Mouse (Mus musculus) ovary, postnatal 10 days (tissue): ENCODE data around the gene Ovol2.

Source experiments
- DNase-seq: peaks from one replicate; pipeline ENCODE4 v3.0.0; 2022; ENCODE audit warnings: low spot score

The Ovol2 gene

DNA sequence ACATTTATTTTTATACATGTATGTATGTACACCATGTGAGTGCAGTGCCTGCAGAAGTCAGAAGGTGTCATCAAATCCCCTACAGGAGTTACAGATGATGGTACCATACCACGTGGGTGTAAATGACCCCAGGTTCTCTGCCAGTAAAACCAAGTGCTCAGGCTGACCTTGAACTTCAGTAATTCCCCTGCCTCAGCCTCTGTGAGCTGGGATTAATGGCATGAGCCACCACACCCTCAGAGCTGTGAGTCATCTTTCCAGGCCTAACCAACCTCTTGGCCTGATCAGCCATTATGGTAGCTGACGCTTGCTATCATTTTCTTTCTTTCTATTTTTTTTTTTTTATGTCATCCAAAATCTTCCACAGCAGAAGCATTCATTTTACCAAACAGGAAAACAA, 20.6 kb downstream of the Ovol2 start:
- no peak for DNase-seq

GRCm38 (mm10) chr2:144310273-144310672, 21.7 kb downstream of the Ovol2 start:
- DNase-seq, result no peak

DNA sequence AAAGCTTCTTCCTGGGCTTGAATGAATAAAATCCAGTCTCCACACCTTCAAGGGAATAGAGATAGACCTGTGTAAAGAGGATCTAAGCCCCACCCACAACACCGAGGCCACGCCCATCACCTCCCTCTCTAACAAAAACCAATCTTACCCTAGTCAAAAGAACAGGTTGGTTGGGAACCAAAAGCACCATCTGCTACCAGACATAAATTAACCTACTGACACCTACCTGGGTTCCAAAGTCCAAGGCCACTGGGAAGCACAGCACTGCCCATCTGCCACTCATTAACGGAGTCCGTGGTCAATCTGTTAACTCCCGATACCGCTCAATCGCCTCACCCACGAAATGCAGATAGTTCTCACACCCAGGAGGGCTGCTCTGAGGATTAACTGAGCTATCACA, 23.4 kb downstream of the Ovol2 start:
- DNase-seq, result no peak

GRCm38 (mm10) chr2:144305721-144306294, 26.1 kb downstream of the Ovol2 start:
- DNase-seq, result no peak

DNA sequence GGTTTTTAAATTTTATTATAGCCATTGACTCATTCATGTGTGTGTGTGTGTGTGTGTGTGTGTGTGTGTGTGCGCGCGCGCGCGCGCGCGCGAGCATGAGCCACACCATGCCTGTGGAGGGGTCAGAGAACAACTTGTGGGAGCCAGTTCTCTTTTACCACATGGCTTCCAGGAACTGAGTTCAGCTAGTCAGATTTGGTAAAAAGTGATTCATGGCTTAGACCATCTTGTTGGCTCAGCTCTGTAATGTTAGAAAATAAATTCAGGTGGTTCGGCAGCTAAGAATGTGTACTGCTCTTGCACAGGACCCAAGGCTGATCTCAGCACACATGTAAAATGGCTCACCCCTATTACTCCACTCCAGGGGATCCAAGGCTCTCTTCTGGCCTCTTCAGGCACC, 30.8 kb downstream of the Ovol2 start:
- no peak for DNase-seq

DNA sequence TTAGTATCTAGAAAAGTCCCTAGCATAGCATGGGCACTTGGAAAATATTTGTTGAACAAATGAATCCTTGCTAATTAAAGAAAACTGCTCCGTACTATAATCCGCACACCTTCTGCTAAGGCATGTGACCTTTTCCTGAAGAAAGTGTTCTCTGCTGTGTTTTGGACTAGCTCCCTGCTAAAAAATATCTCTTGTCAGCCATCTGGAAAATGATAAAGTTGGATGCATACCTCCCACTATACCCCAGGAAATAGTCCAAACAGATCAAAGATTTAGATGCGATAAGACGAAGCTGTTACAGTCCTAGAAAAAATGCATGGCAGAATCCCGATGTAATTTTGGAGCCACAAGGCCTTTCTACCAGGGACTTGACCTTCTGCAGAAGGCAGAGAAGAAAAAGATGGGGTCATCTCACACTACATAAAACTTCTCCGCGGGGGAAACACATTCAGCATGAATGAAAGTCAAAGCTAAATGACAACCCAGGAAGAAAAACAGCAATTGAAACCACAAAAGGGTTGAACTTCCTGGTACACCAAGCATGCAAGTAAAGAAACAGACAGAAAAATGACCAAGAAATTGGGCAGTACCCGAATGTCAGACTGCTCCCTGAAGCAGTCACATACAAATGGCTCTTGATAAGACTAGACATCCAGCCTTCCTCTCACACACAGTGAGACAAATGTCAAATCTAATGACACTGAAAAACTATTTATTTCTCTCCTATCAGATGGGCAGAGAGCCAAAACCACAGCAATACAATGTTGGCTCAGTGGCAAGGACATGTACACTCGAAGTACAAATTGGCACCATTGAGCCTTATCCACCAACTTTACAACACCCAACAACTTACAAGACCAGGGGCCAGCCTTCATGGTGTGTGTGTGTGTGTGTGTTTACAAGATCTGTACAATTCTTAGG, 31.9 kb downstream of the Ovol2 start:
- DNase-seq, result no peak

- no peak for DNase-seq
Measured at GRCm38 (mm10) chr2:144295145-144295735, 36.7 kb downstream of the Ovol2 start.

DNA sequence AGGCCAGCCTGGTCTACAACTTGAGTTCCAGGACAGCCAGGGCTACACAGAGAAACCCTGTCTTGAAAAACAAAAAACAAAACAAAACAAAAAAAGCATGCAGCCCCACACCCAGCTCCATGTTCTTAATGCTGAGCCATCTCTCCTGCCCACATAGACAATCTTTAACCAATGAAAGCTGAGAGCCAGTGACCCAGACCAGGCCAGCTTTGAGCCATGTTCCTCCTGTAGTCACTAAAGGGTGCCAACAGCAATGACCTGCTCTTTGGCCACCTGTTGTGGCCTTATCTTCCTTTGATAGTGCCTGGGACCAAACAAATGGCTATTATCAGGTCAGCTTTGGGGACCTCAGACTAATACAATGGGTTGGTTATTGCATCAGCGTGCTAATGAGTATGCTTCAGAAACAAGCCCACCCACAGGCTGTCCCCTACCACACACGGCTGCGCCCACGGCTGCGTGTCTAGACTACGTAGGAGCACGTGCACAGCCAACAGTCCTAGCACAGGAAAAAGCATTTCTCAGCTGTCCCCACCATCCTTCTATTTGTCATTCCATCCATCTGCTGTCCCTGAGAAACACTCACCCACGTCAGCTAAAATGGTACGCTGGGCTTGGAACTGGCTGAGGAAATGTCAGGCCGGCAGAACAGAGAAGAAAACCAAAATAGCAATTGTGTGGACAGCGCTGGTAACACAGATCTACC, 40.2 kb downstream of the Ovol2 start:
- no peak for DNase-seq

- no peak for DNase-seq
Measured at GRCm38 (mm10) chr2:144290321-144290720, 41.6 kb downstream of the Ovol2 start.

DNA sequence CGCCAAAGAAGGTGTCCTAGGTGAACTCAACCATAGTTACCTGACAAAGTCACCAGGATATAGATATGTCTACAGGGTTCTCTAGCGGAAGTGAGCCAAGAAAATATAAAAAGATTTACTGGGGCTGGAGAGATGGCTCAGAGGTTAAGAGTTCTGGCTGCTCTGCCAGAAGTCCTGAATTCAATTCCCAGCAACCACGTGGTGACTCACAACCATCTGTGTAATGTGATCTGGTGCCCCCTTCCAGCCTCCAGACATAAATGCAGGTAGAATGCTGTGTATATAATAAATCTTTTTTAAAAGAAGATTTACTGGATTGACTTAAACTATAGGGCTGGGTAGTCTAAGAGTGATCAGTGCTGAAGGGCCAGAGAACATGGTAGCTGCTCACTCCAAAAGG, 50.5 kb downstream of the Ovol2 start:
- no peak for DNase-seq

- DNase-seq, result no peak
Measured at GRCm38 (mm10) chr2:144280568-144280967, 51.4 kb downstream of the Ovol2 start.

DNA sequence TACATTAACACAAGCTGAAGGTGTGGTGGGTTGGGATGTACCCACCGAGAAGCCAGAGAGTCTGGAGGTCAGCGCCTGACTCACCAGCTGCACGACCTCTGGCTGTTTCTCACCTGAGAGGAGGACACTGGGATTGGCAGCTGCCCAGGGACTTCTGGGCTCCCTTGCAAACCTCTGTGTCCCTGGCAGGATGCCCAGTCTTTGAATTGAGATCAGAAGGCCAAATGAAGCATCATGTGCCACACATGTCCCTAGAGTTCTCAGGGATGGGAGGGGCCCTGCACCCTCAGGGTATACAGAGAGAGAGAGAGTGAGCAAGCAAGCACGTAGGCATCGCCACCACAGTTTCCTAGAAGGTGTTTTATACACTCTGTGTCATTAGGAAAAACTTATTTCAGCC, 52.2 kb downstream of the Ovol2 start:
- no peak for DNase-seq

DNA sequence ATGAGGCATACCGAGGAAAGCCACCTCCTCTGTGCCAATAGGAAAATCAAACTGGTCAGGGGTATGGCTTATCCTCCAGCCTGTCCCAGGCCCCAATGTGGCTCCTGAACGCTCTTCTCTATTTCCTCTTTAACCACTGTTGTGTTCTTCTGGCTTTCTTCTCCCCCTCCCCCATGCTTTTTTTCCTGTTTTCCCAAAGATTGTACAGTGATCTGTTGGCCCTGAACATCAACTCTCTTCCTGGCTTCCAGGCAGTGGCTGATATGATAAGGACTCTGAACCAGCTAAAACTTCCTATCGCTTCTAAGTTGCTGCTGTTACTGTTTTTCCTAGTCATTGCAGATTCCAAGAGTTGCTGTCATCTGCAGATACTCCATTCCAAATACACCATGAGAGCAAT, 55.1 kb downstream of the Ovol2 start:
- no peak for DNase-seq

DNA sequence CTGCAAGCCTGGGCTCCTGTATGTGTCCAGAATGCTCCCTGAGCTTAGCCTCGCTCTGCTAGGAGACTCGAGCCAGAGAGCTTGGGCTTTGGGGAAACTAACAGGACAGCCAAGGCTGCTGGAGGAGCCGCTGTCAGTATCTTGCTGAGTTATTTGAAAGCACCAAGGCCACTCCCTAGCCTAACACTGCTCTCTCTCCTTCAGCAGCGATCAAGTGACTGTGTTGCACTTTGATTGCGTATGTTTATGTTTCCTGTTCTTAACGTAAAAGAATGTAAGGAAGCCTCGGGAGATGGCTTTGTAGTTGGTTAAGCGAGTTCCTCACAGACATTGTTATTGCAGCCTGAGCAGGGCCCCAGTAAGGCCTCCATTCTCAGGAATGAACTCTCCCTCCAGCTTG, 57.2 kb downstream of the Ovol2 start:
- no peak for DNase-seq

DNA sequence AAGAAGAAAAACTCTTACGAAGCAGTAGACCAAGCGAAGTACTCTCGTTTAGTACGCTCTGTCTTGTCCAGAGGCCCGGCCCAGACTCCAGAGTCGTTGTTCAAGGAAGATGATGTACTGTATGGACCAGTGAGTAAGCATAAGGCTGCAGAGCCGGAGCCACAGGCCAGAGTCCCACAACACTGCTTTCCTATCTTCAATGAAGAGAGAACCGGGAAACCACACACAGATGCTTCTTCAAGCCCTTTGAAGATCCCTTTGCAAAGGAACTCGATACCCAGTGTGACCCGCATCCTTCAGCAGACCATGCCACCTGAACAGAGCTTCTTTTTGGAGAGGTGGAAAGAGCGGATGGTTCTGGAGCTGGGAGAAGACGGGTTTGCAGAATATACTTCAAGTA, 59.9 kb downstream of the Ovol2 start:
- no peak for DNase-seq

DNA sequence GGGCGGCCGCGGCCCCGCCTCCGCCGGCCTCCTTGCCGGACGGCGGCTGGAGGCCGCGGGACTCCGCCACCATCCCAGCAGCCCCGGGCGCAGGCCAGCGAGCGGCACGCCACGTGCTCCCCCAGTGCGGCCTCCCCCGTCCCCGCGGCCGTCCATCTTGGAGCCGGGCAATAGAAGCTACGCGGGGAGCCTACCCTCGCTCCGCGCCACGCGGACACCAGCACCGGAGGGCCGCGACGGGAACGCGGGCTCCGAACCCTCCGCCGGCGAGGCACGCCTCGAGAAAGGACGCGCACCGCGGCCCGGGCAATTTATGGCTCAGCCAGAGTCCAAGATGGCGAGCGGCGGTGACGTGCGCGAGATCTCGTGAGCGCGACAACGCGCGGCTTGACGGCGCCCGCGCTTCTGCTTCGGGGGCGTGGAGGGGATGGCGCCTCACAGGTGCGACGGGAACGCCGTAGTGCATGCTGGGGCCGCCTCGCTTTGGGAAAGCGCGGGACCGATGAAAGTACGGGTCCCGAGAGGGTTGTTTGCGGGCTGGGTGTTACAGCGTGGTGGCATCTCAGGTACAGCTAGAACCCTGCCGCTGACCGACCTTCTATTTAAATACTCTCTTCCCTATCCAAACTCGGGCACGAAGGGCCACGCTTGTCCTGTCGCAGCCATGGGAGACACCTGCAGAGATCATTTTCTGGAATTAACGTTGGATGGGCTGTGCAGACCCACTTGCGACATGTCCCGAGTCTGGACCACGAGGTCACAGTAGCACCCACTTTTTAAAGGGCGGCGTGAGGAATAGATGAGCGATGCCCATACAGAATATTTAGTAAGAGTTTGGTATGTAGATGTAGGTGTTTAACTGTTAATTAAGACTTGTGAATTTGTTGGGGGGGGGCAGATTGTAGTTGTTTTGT, 61.2 kb downstream of the Ovol2 start, which contains the start of the genes Mgme1 and Snx5:
Gene Mgme1, plus strand, starts transcription at position 157 of the 914 bp plus-strand sequence.
Gene Snx5, minus strand, starts transcription at position 400 of the 914 bp plus-strand sequence.
- DNase-seq, result peak; percentile 91

GRCm38 (mm10) chr2:144269679-144270475, 62.1 kb downstream of the Ovol2 start:
- DNase-seq, result no peak

DNA sequence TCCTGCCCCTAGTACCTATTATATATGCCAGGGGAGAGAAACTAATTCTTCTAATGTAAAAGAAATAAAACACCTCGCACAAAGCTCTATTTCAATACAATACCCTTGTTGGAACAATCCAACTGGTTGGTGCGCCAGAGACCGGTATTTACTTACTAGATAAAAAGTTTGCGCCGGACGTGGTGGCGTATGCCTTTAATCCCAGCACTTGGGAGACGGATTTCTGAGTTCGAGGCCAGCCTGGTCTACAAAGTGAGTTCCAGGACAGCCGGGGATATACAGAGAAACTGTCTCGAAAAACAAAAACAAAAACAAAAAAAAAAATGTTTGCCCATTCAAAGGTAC, 62.7 kb downstream of the Ovol2 start:
- no peak for DNase-seq

GRCm38 (mm10) chr2:144268446-144269305, 63.3 kb downstream of the Ovol2 start:
- no peak for DNase-seq

GRCm38 (mm10) chr2:144267731-144268015, 64.3 kb downstream of the Ovol2 start:
- no peak for DNase-seq
